Mouse (Mus musculus) hindbrain, embryonic 11.5 days (tissue): ENCODE results near the gene Gm10309. TPM values are rescaled to one million over a fixed set of nuclear protein-coding genes. Genes with fewer than 3 reads are reported as not detected.

Source experiments
- ATAC-seq: fragments of 200-750 bp; cut with Nextera tagmentation; 2 replicates; pipeline ENCODE4 v1.8.0; 2017; ENCODE audit warnings: mild to moderate bottlenecking, moderate TSS enrichment, moderate library complexity; ENCODE audit not compliant: low FRiP score
- DNase-seq: peaks from one replicate; pipeline ENCODE4 v3.0.0-alpha.2; 2015; ENCODE audit warnings: low spot score
- H3K27ac ChIP-seq: fragments of 300-500 bp; sonication (generic); 2 replicates; pipeline ENCODE4 v1.5.1; 2014; ENCODE audit warnings: mild to moderate bottlenecking, low read depth, low read length
- H3K27me3 ChIP-seq: fragments of 300-500 bp; sonication (generic); 2 replicates; pipeline ENCODE4 v1.6.1; 2014; ENCODE audit warnings: mild to moderate bottlenecking, low read length, moderate library complexity, mixed read lengths; ENCODE audit not compliant: control insufficient read depth, insufficient read depth
- H3K36me3 ChIP-seq: fragments of 300-500 bp; sonication (generic); 2 replicates; pipeline ENCODE4 v1.6.1; 2014; ENCODE audit warnings: mild to moderate bottlenecking, low read length, moderate library complexity, mixed read lengths; ENCODE audit not compliant: control insufficient read depth, insufficient read depth
- H3K4me1 ChIP-seq: fragments of 300-500 bp; sonication (generic); replicated peaks from 2 replicates; pipeline ENCODE4 v1.6.1; 2014; ENCODE audit warnings: low read length, mixed read lengths; ENCODE audit not compliant: control insufficient read depth, insufficient read depth
- H3K4me2 ChIP-seq: fragments of 300-500 bp; sonication (generic); replicated peaks from 2 replicates; pipeline ENCODE4 v1.6.1; 2014; ENCODE audit warnings: mild to moderate bottlenecking, low read depth, low read length
- H3K4me3 ChIP-seq: fragments of 300-500 bp; sonication (generic); 2 replicates; pipeline ENCODE4 v1.5.1; 2014; ENCODE audit warnings: low read depth, low read length
- H3K9ac ChIP-seq: fragments of 300-500 bp; sonication (generic); 2 replicates; pipeline ENCODE4 v1.6.1; 2014; ENCODE audit warnings: low read depth, low read length
- H3K9me3 ChIP-seq: fragments of 300-500 bp; sonication (generic); 2 replicates; pipeline ENCODE4 v1.6.1; 2016; ENCODE audit warnings: low read length; ENCODE audit not compliant: control insufficient read depth
- WGBS: fragments of 180-500 bp; shearing (Covaris S2); extraction: QIAGEN DNeasy Blood & Tissue Kit; methylation state at CpG from one replicate; pipeline ENCODE4 v1.1.7; 2014; 5-methylcytosine and 5-hydroxymethylcytosine counted together
- polyA plus RNA-seq: library from polyadenylated mRNA; unstranded; fragments of >200 nt; fragmentation: Nextera tagmentation; extraction: Ambion mirVana; gene quantifications from 2 replicates; pipeline ENCODE4 v1.2.1, GENCODE M21; 2014

Gm10309 gene
- polyA plus RNA-seq, 1 experiment from 2014 or later, result 0.25 TPM

- DNase-seq (no peak), ATAC-seq (no peak)
- 62% methylated on average over 17 of the region's 17 CpGs for WGBS
- no peak overlapping the region for H3K27ac ChIP-seq
- no peaks in the 10 kb centered on the region for H3K36me3 ChIP-seq
- no peak overlapping the region for H3K9ac ChIP-seq
- H3K9me3 ChIP-seq, result no peaks in the 10 kb centered on the region
- H3K4me1 ChIP-seq, result no peaks in the 10 kb centered on the region
- no peak overlapping the region for H3K4me2 ChIP-seq
- no peaks in the 10 kb centered on the region for H3K27me3 ChIP-seq
- no peak overlapping the region for H3K4me3 ChIP-seq
Measured at GRCm38 (mm10) chr17:86532783-86533548, 27.9 kb upstream of the Gm10309 start.

- Histone ChIP-seq H3K9me3 (no peaks in the 10 kb centered on the region), H3K27me3 (no peaks in the 10 kb centered on the region), H3K36me3 (no peaks in the 10 kb centered on the region), H3K4me2 (no peak overlapping the region), H3K4me3 (no peak overlapping the region), H3K9ac (no peak overlapping the region), H3K4me1 (no peaks in the 10 kb centered on the region), H3K27ac (no peak overlapping the region)
- 91% methylated on average over 6 of the region's 6 CpGs for whole genome bisulfite sequencing
- ATAC-seq, result no peak
- no peak for DNase-seq
Measured at GRCm38 (mm10) chr17:86531231-86531630, 26.2 kb upstream of the Gm10309 start.

- H3K9ac ChIP-seq, result no peak overlapping the region
- no peak overlapping the region for H3K27ac ChIP-seq
- 74% methylated on average over 4 of the region's 4 CpGs for WGBS
- H3K27me3 ChIP-seq, result no peaks in the 10 kb centered on the region
- no peak overlapping the region for H3K4me3 ChIP-seq
- H3K36me3 ChIP-seq, result no peaks in the 10 kb centered on the region
- no peak overlapping the region for H3K4me2 ChIP-seq
- ATAC-seq (no peak), DNase-seq (no peak)
- no peaks in the 10 kb centered on the region for H3K4me1 ChIP-seq
- H3K9me3 ChIP-seq, result no peaks in the 10 kb centered on the region
Measured at GRCm38 (mm10) chr17:86529411-86529810, 24.4 kb upstream of the Gm10309 start.

GRCm38 (mm10) chr17:86529003-86529402 lies 24.0 kb upstream of the Gm10309 start:
- H3K4me2 ChIP-seq, result no peak overlapping the region
- 85% methylated on average over 10 of the region's 10 CpGs for WGBS
- no peaks in the 10 kb centered on the region for H3K4me1 ChIP-seq
- H3K9ac ChIP-seq, result no peak overlapping the region
- no peak for DNase-seq
- H3K4me3 ChIP-seq, result no peak overlapping the region
- no peaks in the 10 kb centered on the region for H3K27me3 ChIP-seq
- ATAC-seq, result no peak
- H3K9me3 ChIP-seq, result no peaks in the 10 kb centered on the region
- no peak overlapping the region for H3K27ac ChIP-seq
- H3K36me3 ChIP-seq, result no peaks in the 10 kb centered on the region

GRCm38 (mm10) chr17:86527298-86527697 lies 22.3 kb upstream of the Gm10309 start:
- Histone ChIP-seq H3K4me3 (no peak overlapping the region), H3K27ac (no peak overlapping the region), H3K36me3 (no peaks in the 10 kb centered on the region), H3K4me1 (no peaks in the 10 kb centered on the region), H3K4me2 (no peak overlapping the region), H3K27me3 (no peaks in the 10 kb centered on the region), H3K9me3 (no peaks in the 10 kb centered on the region), H3K9ac (no peak overlapping the region)
- 94% methylated on average over 5 of the region's 5 CpGs for WGBS
- no peak for ATAC-seq
- no peak for DNase-seq

- H3K27ac ChIP-seq, result no peak overlapping the region
- no peaks in the 10 kb centered on the region for H3K27me3 ChIP-seq
- H3K36me3 ChIP-seq, result no peaks in the 10 kb centered on the region
- no peak for ATAC-seq
- no peak overlapping the region for H3K4me3 ChIP-seq
- no peak overlapping the region for H3K4me2 ChIP-seq
- DNase-seq, result no peak
- no peaks in the 10 kb centered on the region for H3K4me1 ChIP-seq
- WGBS, result 84% methylated on average over 7 of the region's 7 CpGs
- H3K9me3 ChIP-seq, result no peaks in the 10 kb centered on the region
- H3K9ac ChIP-seq, result no peak overlapping the region
Measured at GRCm38 (mm10) chr17:86526016-86526415, 21.0 kb upstream of the Gm10309 start.

- no peak for ATAC-seq
- 93% methylated on average over 2 of the region's 2 CpGs for WGBS
Measured at GRCm38 (mm10) chr17:86525075-86525474, 20.0 kb upstream of the Gm10309 start.

GRCm38 (mm10) chr17:86523843-86524242 lies 18.8 kb upstream of the Gm10309 start:
- H3K4me3 ChIP-seq, result no peak overlapping the region
- WGBS, result 95% methylated on average over 10 of the region's 10 CpGs
- no peaks in the 10 kb centered on the region for H3K27me3 ChIP-seq
- no peak overlapping the region for H3K9ac ChIP-seq
- H3K27ac ChIP-seq, result no peak overlapping the region
- DNase-seq (no peak), ATAC-seq (no peak)
- H3K4me2 ChIP-seq, result no peak overlapping the region
- H3K36me3 ChIP-seq, result no peaks in the 10 kb centered on the region
- no peaks in the 10 kb centered on the region for H3K4me1 ChIP-seq
- H3K9me3 ChIP-seq, result no peaks in the 10 kb centered on the region

More at GRCm38 (mm10) chr17:86525075-86525474, 20.0 kb upstream of the Gm10309 start:
- no peaks in the 10 kb centered on the region for H3K4me1 ChIP-seq
- H3K9ac ChIP-seq, result no peak overlapping the region
- no peak overlapping the region for H3K4me2 ChIP-seq
- DNase-seq, result no peak
- H3K4me3 ChIP-seq, result no peak overlapping the region
- H3K9me3 ChIP-seq, result no peaks in the 10 kb centered on the region
- no peaks in the 10 kb centered on the region for H3K27me3 ChIP-seq
- no peaks in the 10 kb centered on the region for H3K36me3 ChIP-seq
- H3K27ac ChIP-seq, result no peak overlapping the region

GRCm38 (mm10) chr17:86523374-86523773 lies 18.3 kb upstream of the Gm10309 start:
- Histone ChIP-seq H3K4me1 (no peaks in the 10 kb centered on the region), H3K9ac (no peak overlapping the region), H3K27me3 (no peaks in the 10 kb centered on the region), H3K27ac (no peak overlapping the region), H3K36me3 (no peaks in the 10 kb centered on the region), H3K4me3 (no peak overlapping the region), H3K4me2 (no peak overlapping the region), H3K9me3 (no peaks in the 10 kb centered on the region)
- 76% methylated on average over 3 of the region's 3 CpGs for WGBS
- no peak for ATAC-seq
- DNase-seq, result no peak
